Mouse (Mus musculus): ENCODE results near the gene Lrrc74a. TPM values are rescaled to one million over a fixed set of nuclear protein-coding genes. Genes with fewer than 3 reads are reported as not detected.

Lrrc74a gene
- polyA plus RNA-seq, 1 experiment from 2014 or later: not detected

- no peaks in the 10 kb centered on the region for H3K36me3 ChIP-seq
- no peaks in the 10 kb centered on the region for H3K9me3 ChIP-seq
- H3K4me2 ChIP-seq: no peak overlapping the region
- H3K27ac ChIP-seq (replicated peaks): no peak overlapping the region
- 75% methylated on average over 2 of the region's 2 CpGs for WGBS
- H3K9ac ChIP-seq: no peak overlapping the region
- H3K4me1 ChIP-seq (replicated peaks): peaks cover 26% of the 10 kb centered on the region
- H3K4me3 ChIP-seq: no peak overlapping the region
- peaks cover 15% of the 10 kb centered on the region for H3K27me3 ChIP-seq
- no peak for ATAC-seq (ENCODE audit: low read depth)
These were observed 57.8 kb downstream of the Lrrc74a start for GRCm38 (mm10) chr12:86791987-86792386.

GRCm38 (mm10) chr12:86793830-86794229 lies 59.7 kb downstream of the Lrrc74a start:
- peaks cover 15% of the 10 kb centered on the region for H3K27me3 ChIP-seq
- no peak for ATAC-seq (ENCODE audit: low read depth)
- no peaks in the 10 kb centered on the region for H3K36me3 ChIP-seq
- WGBS: 30% methylated on average over 3 of the region's 3 CpGs
- H3K4me3 ChIP-seq: no peak overlapping the region
- no peak overlapping the region for H3K9ac ChIP-seq
- H3K27ac ChIP-seq (replicated peaks): no peak overlapping the region
- no peak overlapping the region for H3K4me2 ChIP-seq
- no peaks in the 10 kb centered on the region for H3K9me3 ChIP-seq
- H3K4me1 ChIP-seq (replicated peaks): peaks cover 25% of the 10 kb centered on the region

GRCm38 (mm10) chr12:86794331-86794730 lies 60.2 kb downstream of the Lrrc74a start:
- no peak overlapping the region for H3K27ac ChIP-seq (replicated peaks)
- H3K9me3 ChIP-seq: no peaks in the 10 kb centered on the region
- peaks cover 11% of the 10 kb centered on the region for H3K27me3 ChIP-seq
- no peak overlapping the region for H3K4me3 ChIP-seq
- no peak for ATAC-seq (ENCODE audit: low read depth)
- peaks cover 30% of the 10 kb centered on the region for H3K4me1 ChIP-seq (replicated peaks)
- WGBS: 91% methylated on average over 11 of the region's 11 CpGs
- no peaks in the 10 kb centered on the region for H3K36me3 ChIP-seq
- H3K4me2 ChIP-seq: no peak overlapping the region
- H3K9ac ChIP-seq: no peak overlapping the region

GRCm38 (mm10) chr12:86795076-86795837 lies 61.1 kb downstream of the Lrrc74a start:
- Histone ChIP-seq H3K4me3 (no peak overlapping the region), H3K27me3 (peaks cover 2% of the 10 kb centered on the region; the same call in 1 of the 2 replicates), H3K27ac (replicated peaks) (peak overlapping the region; percentile 28; the same call in 1 of the 2 replicates), H3K36me3 (no peaks in the 10 kb centered on the region), H3K9ac (no peak overlapping the region), H3K4me2 (no peak overlapping the region), H3K4me1 (replicated peaks) (peaks cover 35% of the 10 kb centered on the region), H3K9me3 (no peaks in the 10 kb centered on the region)
- peak; percentile 20; the same call in 1 of the 2 replicates for ATAC-seq (ENCODE audit: low read depth)
- 60% methylated on average over 7 of the region's 7 CpGs for WGBS

- Histone ChIP-seq H3K9me3 (no peaks in the 10 kb centered on the region), H3K9ac (no peak overlapping the region), H3K27ac (replicated peaks) (peak overlapping the region; percentile 28; the same call in 1 of the 2 replicates), H3K4me3 (no peak overlapping the region), H3K27me3 (peaks cover 2% of the 10 kb centered on the region; the same call in 1 of the 2 replicates), H3K36me3 (no peaks in the 10 kb centered on the region), H3K4me1 (replicated peaks) (peaks cover 35% of the 10 kb centered on the region), H3K4me2 (no peak overlapping the region)
- 4% methylated on average over 4 of the region's 4 CpGs for WGBS
- ATAC-seq (ENCODE audit: low read depth): peak; percentile 38
These were observed 61.7 kb downstream of the Lrrc74a start for GRCm38 (mm10) chr12:86795838-86796232.

- ATAC-seq (ENCODE audit: low read depth): peak; percentile 8; the same call in 1 of the 2 replicates
- H3K9me3 ChIP-seq: no peaks in the 10 kb centered on the region
- no peak overlapping the region for H3K4me2 ChIP-seq
- 0 out of 2 replicates have a peak overlapping the region, but pooled peaks have one; percentile 24 for H3K27ac ChIP-seq (replicated peaks)
- no peaks in the 10 kb centered on the region for H3K36me3 ChIP-seq
- no peak overlapping the region for H3K9ac ChIP-seq
- H3K4me1 ChIP-seq (replicated peaks): peaks cover 39% of the 10 kb centered on the region
- H3K27me3 ChIP-seq: no peaks in the 10 kb centered on the region
- 75% methylated on average over 3 of the region's 3 CpGs for WGBS
- no peak overlapping the region for H3K4me3 ChIP-seq
These were observed 62.2 kb downstream of the Lrrc74a start for GRCm38 (mm10) chr12:86796351-86796750.

GRCm38 (mm10) chr12:86797771-86798170 lies 63.6 kb downstream of the Lrrc74a start:
- H3K4me3 ChIP-seq: no peak overlapping the region
- H3K4me2 ChIP-seq: no peak overlapping the region
- WGBS: 86% methylated on average over 4 of the region's 4 CpGs
- peaks cover 54% of the 10 kb centered on the region for H3K4me1 ChIP-seq (replicated peaks)
- no peaks in the 10 kb centered on the region for H3K9me3 ChIP-seq
- no peak overlapping the region for H3K9ac ChIP-seq
- H3K36me3 ChIP-seq: no peaks in the 10 kb centered on the region
- no peaks in the 10 kb centered on the region for H3K27me3 ChIP-seq
- no peak overlapping the region for H3K27ac ChIP-seq (replicated peaks)
- no peak for ATAC-seq (ENCODE audit: low read depth)

GRCm38 (mm10) chr12:86798773-86799540 lies 64.8 kb downstream of the Lrrc74a start:
- H3K4me1 ChIP-seq (replicated peaks): peaks cover 65% of the 10 kb centered on the region
- H3K4me3 ChIP-seq: no peak overlapping the region
- peak overlapping the region; percentile 30 for H3K4me2 ChIP-seq

GRCm38 (mm10) chr12:86799786-86800185 lies 65.6 kb downstream of the Lrrc74a start:
- Histone ChIP-seq H3K9me3 (no peaks in the 10 kb centered on the region), H3K27ac (replicated peaks) (peak overlapping the region; percentile 99), H3K9ac (0 out of 2 replicates have a peak overlapping the region, but pooled peaks have one; percentile 52), H3K4me1 (replicated peaks) (peaks cover 74% of the 10 kb centered on the region), H3K4me2 (no peak overlapping the region), H3K36me3 (no peaks in the 10 kb centered on the region), H3K27me3 (no peaks in the 10 kb centered on the region), H3K4me3 (no peak overlapping the region)
- no peak for ATAC-seq (ENCODE audit: low read depth)
- WGBS: 81% methylated on average over 7 of the region's 7 CpGs

More at GRCm38 (mm10) chr12:86798773-86799540, 64.8 kb downstream of the Lrrc74a start:
- 0 out of 2 replicates have a peak, but pooled peaks have one; percentile 0 for ATAC-seq (ENCODE audit: low read depth)
- WGBS: 12% methylated on average over 14 of the region's 14 CpGs
- Histone ChIP-seq H3K27me3 (no peaks in the 10 kb centered on the region), H3K9me3 (no peaks in the 10 kb centered on the region), H3K9ac (peak overlapping the region; percentile 52), H3K27ac (replicated peaks) (peak overlapping the region; percentile 99), H3K36me3 (no peaks in the 10 kb centered on the region)

GRCm38 (mm10) chr12:86800336-86800735 lies 66.2 kb downstream of the Lrrc74a start:
- 42% methylated on average over 4 of the region's 4 CpGs for WGBS
- ATAC-seq (ENCODE audit: low read depth): no peak
- Histone ChIP-seq H3K9ac (peak overlapping the region; percentile 65), H3K4me1 (replicated peaks) (peaks cover 78% of the 10 kb centered on the region), H3K4me3 (no peak overlapping the region), H3K27me3 (no peaks in the 10 kb centered on the region), H3K4me2 (0 out of 2 replicates have a peak overlapping the region, but pooled peaks have one; percentile 44), H3K36me3 (no peaks in the 10 kb centered on the region), H3K9me3 (no peaks in the 10 kb centered on the region), H3K27ac (replicated peaks) (peak overlapping the region; percentile 99)

- no peaks in the 10 kb centered on the region for H3K27me3 ChIP-seq
- ATAC-seq (ENCODE audit: low read depth): peak; percentile 4
- WGBS: 1% methylated on average over 7 of the region's 7 CpGs
- H3K9ac ChIP-seq: peak overlapping the region; percentile 65
- H3K9me3 ChIP-seq: no peaks in the 10 kb centered on the region
- H3K4me1 ChIP-seq (replicated peaks): peaks cover 78% of the 10 kb centered on the region
- no peaks in the 10 kb centered on the region for H3K36me3 ChIP-seq
- H3K27ac ChIP-seq (replicated peaks): peak overlapping the region; percentile 99
- peak overlapping the region; percentile 44 for H3K4me2 ChIP-seq
- H3K4me3 ChIP-seq: no peak overlapping the region
These were observed 66.6 kb downstream of the Lrrc74a start for GRCm38 (mm10) chr12:86800765-86801147.

Data from neural tube, embryonic 13.5 days (tissue).